Mouse (Mus musculus) liver, adult 2 months (tissue): Measurements from ENCODE around the gene Tomm70a. TPM values are rescaled to one million over a fixed set of nuclear protein-coding genes. Genes with fewer than 3 reads are reported as not detected.
"Not testable (repeated sequence)": the region's sequence is repeated elsewhere in the genome, so short reads cannot be mapped to it uniquely, and the experiment has no call there.

ENCODE experiments used
- DNase-seq: peaks from one replicate; pipeline ENCODE4 v3.0.0-alpha.2; 2011; ENCODE audit warnings: low read depth, low spot score; ENCODE audit errors: extremely low read depth
- H3K27ac ChIP-seq: fragments of 200-500 bp; replicated peaks from 2 replicates; pipeline ENCODE4 v1.5.1; 2012; ENCODE audit warnings: low read depth, mild to moderate bottlenecking, control low read depth, inconsistent platforms, low read length; ENCODE audit not compliant: insufficient read depth
- H3K27me3 ChIP-seq: fragments of 200-500 bp; 2 replicates; pipeline ENCODE4 v1.6.1; 2012; ENCODE audit warnings: mild to moderate bottlenecking, moderate library complexity, low read length, inconsistent platforms; ENCODE audit not compliant: control insufficient read depth, insufficient read depth
- H3K36me3 ChIP-seq: fragments of 200-500 bp; 2 replicates; pipeline ENCODE4 v1.6.1; 2012; ENCODE audit warnings: low read length, inconsistent platforms; ENCODE audit not compliant: control insufficient read depth, insufficient read depth
- H3K4me1 ChIP-seq: fragments of 200-500 bp; 2 replicates; pipeline ENCODE4 v1.6.1; 2011; ENCODE audit warnings: low read length; ENCODE audit not compliant: control insufficient read depth, insufficient read depth
- H3K4me3 ChIP-seq: fragments of 200-500 bp; 2 replicates; pipeline ENCODE4 v1.5.1; 2011; ENCODE audit warnings: low read depth, mild to moderate bottlenecking, control low read depth, low read length, moderate library complexity; ENCODE audit not compliant: insufficient read depth
- H3K79me2 ChIP-seq: fragments of 200-500 bp; 2 replicates; pipeline ENCODE4 v1.6.1; 2012; ENCODE audit warnings: inconsistent platforms, mild to moderate bottlenecking, low read length, moderate library complexity; ENCODE audit not compliant: control insufficient read depth, insufficient read depth
- H3K9ac ChIP-seq: fragments of 200-500 bp; 2 replicates; pipeline ENCODE4 v1.6.1; 2012; ENCODE audit warnings: low read depth, mild to moderate bottlenecking, control low read depth, inconsistent platforms, low read length
- CTCF ChIP-seq: fragments of 200-500 bp; IDR thresholded peaks from 2 replicates; pipeline ENCODE4 v1.5.1; 2011; ENCODE audit warnings: low read depth, low read length, control low read depth
- POLR2A ChIP-seq: fragments of 200-500 bp; IDR thresholded peaks from 2 replicates; pipeline ENCODE4 v1.6.1; 2011; ENCODE audit warnings: low read length, control low read depth; ENCODE audit not compliant: insufficient read depth; ENCODE audit errors: extremely low read depth
- WGBS: fragments of 180-500 bp; shearing (Covaris S2); methylation state at CpG from one replicate; pipeline ENCODE4 v1.1.7; 2018; 5-methylcytosine and 5-hydroxymethylcytosine counted together
- polyA plus RNA-seq: library from polyadenylated mRNA; depleted of rRNA; stranded (reverse); fragments of >200 nt; gene quantifications from 2 replicates; pipeline ENCODE4 v1.2.3, GENCODE M21; 2012
- total RNA-seq: library from RNA; depleted of rRNA; stranded (reverse); fragments of >200 nt; gene quantifications from 2 replicates; pipeline ENCODE4 v1.2.3, GENCODE M21; 2014

Gene Tomm70a
- total and polyA plus RNA-seq, 2 experiments = 14.2 to 62.0 TPM

- H3K9ac ChIP-seq = no peak overlapping the region
- H3K4me3 ChIP-seq = no peak overlapping the region
- WGBS = 93% methylated on average over 6 of the region's 6 CpGs
- H3K4me1 ChIP-seq = peaks cover 4% of the 10 kb centered on the region
- TF ChIP-seq CTCF = no peak
- no peaks in the 10 kb centered on the region for H3K79me2 ChIP-seq
- peaks cover 15% of the 10 kb centered on the region for H3K36me3 ChIP-seq
- no peaks in the 10 kb centered on the region for H3K27me3 ChIP-seq
- no peak for DNase-seq
- H3K27ac ChIP-seq = no peak overlapping the region
Observed at GRCm38 (mm10) chr16:57171570-57171969, 50.1 kb downstream of the Tomm70a start.

GRCm38 (mm10) chr16:57174480-57174879, 53.0 kb downstream of the Tomm70a start:
- H3K4me1 ChIP-seq, H3K9ac ChIP-seq, DNase-seq, H3K4me3 ChIP-seq, H3K27ac ChIP-seq, H3K79me2 ChIP-seq, H3K27me3 ChIP-seq: not testable (repeated sequence)
- H3K36me3 ChIP-seq = peaks cover 23% of the 10 kb centered on the region

GRCm38 (mm10) chr16:57175751-57176150, 54.2 kb downstream of the Tomm70a start:
- H3K27ac ChIP-seq = no peak overlapping the region
- H3K9ac ChIP-seq = no peak overlapping the region
- no peak for TF ChIP-seq POLR2A
- TF ChIP-seq CTCF = no peak
- H3K27me3 ChIP-seq = no peaks in the 10 kb centered on the region
- no peak for DNase-seq
- peaks cover 19% of the 10 kb centered on the region for H3K36me3 ChIP-seq
- no peaks in the 10 kb centered on the region for H3K4me1 ChIP-seq
- 95% methylated on average over 2 of the region's 2 CpGs for WGBS
- H3K4me3 ChIP-seq = no peak overlapping the region
- no peaks in the 10 kb centered on the region for H3K79me2 ChIP-seq

GRCm38 (mm10) chr16:57176276-57176675, 54.8 kb downstream of the Tomm70a start:
- Histone ChIP-seq H3K4me1 (no peaks in the 10 kb centered on the region), H3K36me3 (peaks cover 18% of the 10 kb centered on the region), H3K27me3 (no peaks in the 10 kb centered on the region), H3K4me3 (no peak overlapping the region), H3K27ac (no peak overlapping the region), H3K79me2 (no peaks in the 10 kb centered on the region), H3K9ac (no peak overlapping the region)
- no peak for DNase-seq
- TF ChIP-seq CTCF = no peak
- TF ChIP-seq POLR2A = no peak
- 82% methylated on average over 7 of the region's 7 CpGs for WGBS

- no peak overlapping the region for H3K9ac ChIP-seq
- no peak overlapping the region for H3K27ac ChIP-seq
- TF ChIP-seq CTCF = peak; percentile 59; the same call in 1 of the 2 replicates
- TF ChIP-seq POLR2A = no peak
- no peak overlapping the region for H3K4me3 ChIP-seq
- no peaks in the 10 kb centered on the region for H3K79me2 ChIP-seq
- no peaks in the 10 kb centered on the region for H3K4me1 ChIP-seq
- 78% methylated on average over 2 of the region's 2 CpGs for WGBS
- DNase-seq = peak; percentile 58
- no peaks in the 10 kb centered on the region for H3K27me3 ChIP-seq
- H3K36me3 ChIP-seq = peaks cover 21% of the 10 kb centered on the region
Observed at GRCm38 (mm10) chr16:57177254-57177653, 55.8 kb downstream of the Tomm70a start.

- no peaks in the 10 kb centered on the region for H3K79me2 ChIP-seq
- 80% methylated on average over 10 of the region's 10 CpGs for WGBS
- H3K4me1 ChIP-seq = no peaks in the 10 kb centered on the region
- H3K27ac ChIP-seq = no peak overlapping the region
- H3K9ac ChIP-seq = no peak overlapping the region
- no peak overlapping the region for H3K4me3 ChIP-seq
- TF ChIP-seq POLR2A (no peak), CTCF (no peak)
- peaks cover 21% of the 10 kb centered on the region for H3K36me3 ChIP-seq
- no peak for DNase-seq
- H3K27me3 ChIP-seq = no peaks in the 10 kb centered on the region
Observed at GRCm38 (mm10) chr16:57177664-57178063, 56.2 kb downstream of the Tomm70a start.
